Mouse (Mus musculus) brain, embryonic 14.5 days (tissue): ENCODE measurements around the gene Gm5767. TPM values are rescaled to one million over a fixed set of nuclear protein-coding genes. Genes with fewer than 3 reads are reported as not detected.

Experiments used
- DNase-seq: peaks from one replicate; pipeline ENCODE4 v3.0.0-alpha.2; 2011; ENCODE audit warnings: low read depth
- CTCF ChIP-seq: fragments of 200-500 bp; IDR thresholded peaks from 2 replicates; pipeline ENCODE4 v1.5.1; 2012; ENCODE audit warnings: inconsistent platforms, mild to moderate bottlenecking, moderate library complexity, borderline replicate concordance; ENCODE audit not compliant: insufficient read depth, insufficient read length; ENCODE audit errors: extremely low read depth
- POLR2A ChIP-seq: fragments of 200-500 bp; IDR thresholded peaks from 2 replicates; pipeline ENCODE4 v1.6.1; 2012; ENCODE audit warnings: mild to moderate bottlenecking, inconsistent platforms, borderline replicate concordance; ENCODE audit not compliant: poor library complexity, insufficient read depth, insufficient read length, severe bottlenecking; ENCODE audit errors: extremely low read depth
- polyA plus RNA-seq: library from polyadenylated mRNA; depleted of rRNA; stranded (reverse); fragments of >200 nt; gene quantifications from 2 replicates; pipeline ENCODE4 v1.2.3, GENCODE M21; 2012

Gm5767 gene
- polyA plus RNA-seq, 1 experiment: not detected

DNA sequence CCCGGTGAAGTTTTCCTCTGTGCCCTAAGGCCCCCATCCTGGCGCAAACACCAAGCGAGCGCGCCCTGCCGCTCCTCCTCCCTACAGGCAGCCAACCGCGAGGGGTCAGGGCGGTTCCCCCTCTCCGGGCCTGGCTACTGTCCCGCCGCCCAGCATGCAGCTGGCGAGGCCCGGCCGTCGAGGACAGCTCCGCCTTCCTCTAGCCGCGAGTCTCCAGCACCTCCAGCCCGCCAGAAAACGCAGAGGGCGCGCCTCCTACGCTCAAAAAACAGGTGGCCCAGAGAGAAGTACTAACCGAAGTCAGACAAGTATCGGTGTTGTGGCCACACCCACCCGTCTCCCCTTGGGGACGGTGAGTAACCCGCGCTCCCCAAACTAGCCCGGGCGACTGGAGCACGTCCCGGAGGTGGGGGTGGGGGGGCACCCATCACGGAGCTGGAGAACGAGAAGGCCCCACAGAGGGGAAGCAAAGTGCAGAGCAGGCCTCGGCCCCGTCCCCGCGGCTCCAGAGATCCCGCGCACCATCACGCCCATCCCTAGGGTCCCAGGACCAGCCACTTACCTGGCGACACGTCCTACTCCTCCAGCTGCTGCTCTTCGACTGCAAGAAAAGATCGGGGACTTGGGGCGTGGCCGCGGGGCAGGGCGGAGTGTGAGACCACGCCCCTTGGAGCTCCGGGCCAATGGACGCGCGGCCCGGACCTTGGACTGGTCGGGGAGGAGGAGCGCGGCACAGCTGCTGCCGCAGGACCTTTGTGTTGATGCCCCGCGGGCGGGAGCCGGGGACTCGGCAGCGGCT, 8.8 kb upstream of the Gm5767 start, which contains the start of gene Carhsp1:
Gene Carhsp1, minus strand, starts transcription at position 605 of the 799 bp plus-strand sequence.
- TF ChIP-seq POLR2A: peak; percentile 75
- no peak for TF ChIP-seq CTCF

DNA sequence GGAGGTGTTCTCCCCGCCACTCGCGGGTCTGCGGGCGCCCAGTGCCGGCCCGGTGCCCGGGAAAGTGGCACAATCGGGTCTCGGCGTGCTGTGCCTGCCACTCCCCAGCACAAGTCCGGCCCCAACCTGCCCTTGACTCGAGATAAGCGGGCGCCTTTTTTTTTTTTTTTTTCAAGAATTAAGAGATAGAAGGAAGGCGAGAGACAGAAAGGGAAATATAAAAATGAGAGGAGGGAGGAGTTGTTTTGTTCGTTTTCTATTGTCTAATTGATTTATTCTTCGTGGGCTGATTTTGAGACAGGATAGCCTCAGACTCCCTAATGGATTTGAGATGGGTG, 8.3 kb upstream of the Gm5767 start:
- TF ChIP-seq POLR2A (no peak), CTCF (no peak)

More for the DNA sequence above, 8.8 kb upstream of the Gm5767 start, which contains the start of gene Carhsp1:
- peak; percentile 98 for DNase-seq

DNA sequence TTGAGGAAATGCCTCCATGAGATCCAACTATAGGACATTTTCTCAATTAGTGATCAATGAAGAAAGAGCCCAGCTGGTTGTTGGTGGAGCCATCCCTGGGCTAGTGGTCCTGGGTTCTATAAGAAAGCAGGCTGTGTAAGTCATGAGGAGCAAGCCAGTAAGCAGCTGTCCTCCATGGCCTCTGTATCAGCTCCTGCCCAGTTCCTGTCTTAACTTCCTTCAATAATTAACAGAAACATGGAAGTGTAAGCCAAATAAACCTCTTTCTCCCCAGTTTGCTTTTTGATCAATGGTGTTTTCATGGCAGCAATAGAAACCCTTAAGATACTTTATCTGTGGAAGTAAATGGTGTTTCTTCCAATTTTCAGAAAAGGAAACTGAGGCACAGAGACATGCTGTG, 7.8 kb upstream of the Gm5767 start:
- TF ChIP-seq CTCF: no peak
- TF ChIP-seq POLR2A: no peak
- DNase-seq: no peak

More for the DNA sequence above, 8.3 kb upstream of the Gm5767 start:
- DNase-seq: no peak

DNA sequence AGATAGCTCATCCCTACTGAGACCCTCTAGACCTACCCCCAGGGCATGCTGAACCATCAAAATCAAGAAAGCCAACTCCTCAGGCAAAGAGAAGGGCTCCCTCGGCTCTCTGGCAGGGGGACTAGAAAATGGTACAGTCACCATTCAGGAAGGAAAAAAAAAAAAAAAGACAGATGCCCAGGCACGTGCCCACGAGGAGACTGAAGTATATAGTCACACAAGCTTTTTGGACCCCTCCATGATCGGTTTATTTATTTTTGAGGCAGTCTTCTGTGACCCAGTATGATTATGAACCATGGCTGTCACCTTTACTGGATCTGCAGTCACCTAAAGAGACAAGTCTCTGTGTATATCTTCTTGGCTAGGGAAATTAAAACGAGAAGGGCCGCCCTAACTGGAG, 7.2 kb upstream of the Gm5767 start:
- TF ChIP-seq CTCF (no peak), POLR2A (no peak)

DNA sequence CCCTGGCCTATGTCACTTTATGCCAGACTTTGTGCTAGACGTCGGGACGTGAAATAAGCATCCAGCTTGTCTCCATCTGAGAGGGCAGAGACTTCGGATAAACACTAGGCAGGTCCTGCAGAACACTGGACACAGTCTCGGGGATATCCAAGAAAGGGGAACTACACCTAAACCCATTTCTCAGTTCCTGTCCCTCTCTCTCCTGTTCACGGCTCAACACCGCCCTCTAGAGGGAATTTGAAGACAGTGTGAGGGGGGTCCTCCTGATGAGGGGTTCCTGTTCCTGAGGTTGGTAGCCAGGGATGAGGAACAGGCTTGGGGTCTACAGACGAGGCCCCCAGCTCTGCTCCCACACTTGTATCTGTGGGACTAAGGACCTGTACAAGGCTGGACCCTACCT, 6.4 kb upstream of the Gm5767 start:
- peak; percentile 84 for DNase-seq
- TF ChIP-seq CTCF: peak; percentile 84
- no peak for TF ChIP-seq POLR2A

More for the DNA sequence above, 7.2 kb upstream of the Gm5767 start:
- DNase-seq: no peak

DNA sequence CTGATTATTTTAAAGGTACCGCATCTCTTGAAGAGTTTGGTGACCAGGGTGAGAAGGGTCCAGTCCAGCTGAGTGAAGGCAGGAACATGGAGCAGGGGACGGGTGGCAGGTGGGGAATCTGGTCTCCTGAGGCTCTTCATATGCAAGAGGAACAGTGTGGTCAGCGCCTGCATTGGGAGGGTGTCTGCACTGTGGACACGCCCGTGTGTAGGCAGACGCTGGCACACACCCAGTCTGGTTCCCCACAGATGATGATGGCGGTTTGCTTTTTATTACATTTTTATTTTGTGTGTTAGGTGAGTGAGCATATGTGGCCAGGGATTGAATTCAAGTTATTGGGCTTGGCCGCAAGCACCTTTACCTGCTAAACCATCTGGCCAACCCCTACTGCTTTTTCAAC, 5.0 kb upstream of the Gm5767 start:
- DNase-seq: no peak
- TF ChIP-seq POLR2A: no peak
- no peak for TF ChIP-seq CTCF

DNA sequence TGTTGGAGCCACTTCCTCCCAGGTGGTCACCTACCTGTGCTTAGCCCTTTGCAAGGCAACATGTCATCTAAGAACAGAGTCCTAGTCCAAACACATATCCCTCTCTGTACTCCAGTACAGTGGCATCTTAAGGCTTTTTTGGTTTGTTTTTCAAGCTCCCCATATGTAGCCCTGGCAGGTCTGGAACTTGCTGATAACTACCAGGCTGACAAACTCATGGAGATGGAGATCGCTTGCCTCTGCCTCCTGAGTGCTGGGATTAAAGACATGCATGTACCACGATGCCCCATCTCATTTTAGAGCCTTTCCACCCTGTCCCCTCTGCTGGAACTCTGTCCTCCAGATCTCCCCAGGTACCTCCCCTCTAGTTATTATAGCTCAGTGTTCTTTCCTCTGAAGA, 4.3 kb upstream of the Gm5767 start:
- DNase-seq: no peak
- TF ChIP-seq CTCF (no peak), POLR2A (no peak)

DNA sequence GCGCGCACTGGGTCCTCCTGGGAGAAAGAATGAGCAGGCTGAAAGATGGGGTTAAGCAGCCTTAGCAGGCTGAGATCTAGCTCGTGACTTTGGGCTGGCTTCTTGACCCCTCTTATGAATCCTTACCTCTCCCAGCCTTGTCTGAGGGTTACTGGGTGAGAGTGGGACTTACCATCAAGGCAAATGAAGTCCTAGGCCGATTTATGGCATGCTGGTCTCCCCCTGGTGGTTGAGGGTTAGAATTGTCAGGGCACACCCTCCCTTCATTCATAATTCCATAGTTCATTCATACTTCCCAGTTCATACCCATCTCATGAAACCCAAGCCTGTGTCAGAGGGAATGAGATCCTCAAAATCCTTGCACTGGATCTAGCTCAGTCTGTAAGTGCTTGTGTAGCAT, 3.8 kb upstream of the Gm5767 start:
- TF ChIP-seq CTCF (peak; percentile 84), POLR2A (no peak)
- peak; percentile 79 for DNase-seq

DNA sequence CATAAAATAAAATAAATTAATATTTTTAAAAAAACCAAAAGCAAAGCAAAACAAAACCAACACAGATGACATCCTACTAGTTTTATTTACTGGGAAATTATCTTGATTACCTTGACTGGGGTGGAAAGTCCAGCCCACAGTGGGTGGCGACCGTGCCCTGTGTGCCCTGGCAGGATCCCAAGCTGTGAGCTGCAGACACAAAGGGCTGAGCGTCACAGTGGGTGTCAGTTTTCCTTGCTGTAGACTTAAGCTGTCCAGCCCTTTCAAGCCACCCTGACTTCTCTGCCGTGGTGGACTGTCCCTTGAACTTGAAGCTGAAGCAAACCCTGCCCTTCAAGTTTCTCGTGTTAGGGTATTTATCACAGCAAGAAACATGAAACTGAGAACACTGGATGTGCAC, 2.5 kb upstream of the Gm5767 start:
- no peak for DNase-seq
- TF ChIP-seq POLR2A: no peak
- TF ChIP-seq CTCF: no peak

DNA sequence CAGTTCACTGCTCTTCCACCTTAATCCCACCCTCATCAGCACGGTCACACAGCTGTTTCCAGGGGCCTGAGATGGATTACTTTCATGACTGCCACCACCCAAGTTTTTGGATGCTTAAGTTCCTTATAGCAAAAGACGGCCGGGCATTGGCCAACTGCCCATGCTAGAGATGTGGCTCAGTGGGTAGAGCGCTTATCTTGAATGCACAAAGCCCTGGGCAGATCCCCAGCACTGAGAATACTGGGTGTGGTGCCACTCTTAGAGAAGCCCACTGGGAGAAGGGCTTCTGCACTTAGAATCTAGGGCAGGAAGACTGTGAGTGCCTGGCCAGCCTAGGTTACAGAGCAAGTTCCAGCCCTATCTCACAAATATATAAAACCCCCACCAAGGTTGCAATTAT, 1.9 kb upstream of the Gm5767 start:
- TF ChIP-seq POLR2A (no peak), CTCF (no peak)
- DNase-seq: no peak

DNA sequence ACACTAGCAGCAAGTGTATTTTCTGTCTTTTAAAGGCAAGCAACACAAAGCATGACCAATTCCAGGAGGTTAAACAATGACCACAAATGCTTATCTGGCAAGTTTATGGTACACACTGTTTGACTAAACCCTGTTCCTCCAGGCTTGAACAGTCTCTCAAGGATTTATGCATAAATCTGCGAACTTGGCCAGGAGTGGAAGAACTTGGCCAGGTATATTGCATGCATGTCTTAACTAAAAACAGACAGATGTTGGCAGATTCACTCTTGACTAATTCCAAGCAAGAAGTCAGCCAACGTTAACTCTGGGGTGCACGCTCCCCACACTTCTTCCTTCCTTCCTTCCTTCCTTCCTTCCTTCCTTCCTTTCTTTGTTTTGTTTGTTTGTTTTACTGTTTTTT, 790 bp upstream of the Gm5767 start:
- TF ChIP-seq POLR2A: no peak
- no peak for TF ChIP-seq CTCF
- DNase-seq: no peak

DNA sequence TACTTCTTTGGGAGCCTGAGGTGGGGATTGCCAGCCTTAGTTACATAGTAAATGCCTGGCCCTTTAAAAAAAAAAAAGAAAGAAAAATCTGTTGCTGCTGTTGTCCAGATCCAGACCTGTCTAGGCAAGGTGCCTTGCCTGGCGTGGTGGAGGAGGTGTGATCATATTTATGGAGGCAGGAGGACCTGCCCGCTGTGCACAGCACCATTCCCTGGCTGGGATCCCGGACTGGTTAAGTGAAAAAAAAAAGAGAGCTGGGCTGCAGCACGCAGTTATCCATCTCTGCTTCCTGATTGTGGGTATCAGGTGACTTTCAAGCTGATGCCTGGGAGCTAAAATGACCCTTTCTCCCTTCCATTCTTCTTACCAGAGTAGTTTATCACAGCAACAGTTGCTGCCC, 4.5 kb downstream of the Gm5767 start:
- no peak for DNase-seq
- TF ChIP-seq CTCF (no peak), POLR2A (no peak)

DNA sequence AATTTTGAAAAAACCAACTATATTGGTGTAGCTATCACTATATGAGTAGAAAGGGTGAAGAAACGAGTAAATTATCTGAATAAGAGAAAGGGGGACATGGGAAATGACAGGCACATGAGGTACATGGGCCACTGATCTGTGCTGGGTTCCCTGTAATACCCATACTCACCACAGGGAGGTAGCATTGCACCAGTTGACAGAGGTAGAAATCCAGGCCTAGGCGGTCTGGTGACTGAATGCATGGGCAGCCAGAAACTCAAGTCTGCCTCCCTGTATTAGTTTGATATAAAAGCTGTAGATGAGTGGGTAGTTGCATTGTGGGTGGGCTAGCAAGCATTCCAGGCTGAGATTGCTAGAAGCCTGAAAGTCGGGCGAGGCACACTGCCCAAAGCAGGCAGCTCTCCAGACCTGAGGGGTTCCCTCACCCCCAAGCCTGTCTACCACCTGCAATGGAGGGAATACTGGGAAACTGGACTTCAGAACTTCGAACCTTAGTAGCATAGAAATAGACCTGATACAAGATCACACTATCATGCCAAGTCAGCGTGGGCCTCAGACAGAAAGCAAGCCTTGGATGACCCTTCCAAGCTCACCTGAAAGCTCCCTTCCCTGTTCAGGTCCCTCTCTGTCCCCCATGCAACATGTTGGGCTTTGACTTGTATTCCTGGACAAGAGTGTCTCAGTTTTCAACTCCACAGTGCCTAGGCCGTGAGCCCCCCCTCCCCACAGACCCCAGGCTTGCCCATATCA, 5.7 kb downstream of the Gm5767 start:
- TF ChIP-seq CTCF: peak; percentile 79; the same call in 1 of the 2 replicates
- no peak for TF ChIP-seq POLR2A
- peak; percentile 78 for DNase-seq

DNA sequence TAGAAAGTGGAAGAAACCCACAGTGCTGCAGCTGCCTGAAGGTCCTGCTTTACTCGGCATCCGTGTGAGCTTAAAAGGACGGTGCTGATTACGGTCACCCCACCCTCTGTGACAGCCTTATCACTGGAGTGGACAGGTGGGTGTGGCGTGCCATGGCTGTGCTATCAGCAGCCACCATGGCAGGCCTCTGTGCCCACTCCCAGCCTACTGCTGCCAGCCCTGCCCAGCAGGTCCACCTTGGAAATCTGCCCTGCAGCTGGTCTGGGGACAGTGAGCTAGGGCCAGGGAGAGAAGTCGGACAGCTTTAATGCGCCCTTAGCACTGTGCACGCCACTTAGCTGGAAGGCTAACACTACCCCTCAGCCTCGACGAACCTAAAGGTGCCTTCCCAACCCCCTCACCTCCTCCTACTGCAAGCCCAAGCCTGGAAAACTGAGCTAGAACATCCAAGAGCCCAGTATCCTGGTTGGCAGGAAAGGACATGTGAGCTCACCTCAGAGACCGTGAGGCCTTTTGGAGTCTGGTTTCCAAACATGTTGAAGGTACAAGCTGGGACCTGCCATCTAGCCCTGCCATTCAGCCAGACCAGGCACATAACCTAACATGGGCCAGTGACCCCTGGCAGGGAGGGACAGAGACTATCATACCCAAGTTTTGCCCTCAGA, 6.4 kb downstream of the Gm5767 start:
- TF ChIP-seq POLR2A: no peak
- no peak for TF ChIP-seq CTCF
- no peak for DNase-seq

DNA sequence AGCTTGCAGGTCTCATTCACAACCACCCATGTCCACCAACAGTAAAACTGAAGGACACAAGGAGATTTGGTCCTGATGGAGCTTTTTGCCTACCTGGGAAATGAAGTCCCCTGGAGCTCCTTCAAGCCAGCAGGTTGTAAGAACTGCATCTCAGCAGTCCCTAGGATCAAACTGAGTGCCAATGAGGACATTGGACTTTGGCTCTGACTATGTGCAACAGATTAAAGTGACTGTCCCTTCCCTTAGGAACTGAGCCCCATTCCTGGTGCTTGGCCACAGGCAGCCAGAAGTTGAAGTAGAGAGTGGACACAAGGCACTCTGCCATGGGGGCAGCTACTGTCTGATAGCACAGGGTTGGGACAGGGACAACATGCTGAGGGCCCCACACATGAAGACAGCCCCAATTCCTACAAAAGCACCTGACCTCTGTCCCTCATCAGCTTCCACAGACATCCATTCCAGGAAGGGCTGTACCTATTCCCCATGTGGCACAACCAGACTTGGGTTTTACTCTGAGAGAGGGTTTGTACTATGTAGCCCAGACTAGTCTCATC, 7.1 kb downstream of the Gm5767 start:
- TF ChIP-seq CTCF (no peak), POLR2A (no peak)
- no peak for DNase-seq
